Mouse (Mus musculus): ENCODE measurements at regions not wholly inside any gene's neighbourhood (a gene's known extent, or its start where the extent isn't known, plus 50 kb on each side); places are given as distances from the start of the nearest gene placed in this dataset.

DNA sequence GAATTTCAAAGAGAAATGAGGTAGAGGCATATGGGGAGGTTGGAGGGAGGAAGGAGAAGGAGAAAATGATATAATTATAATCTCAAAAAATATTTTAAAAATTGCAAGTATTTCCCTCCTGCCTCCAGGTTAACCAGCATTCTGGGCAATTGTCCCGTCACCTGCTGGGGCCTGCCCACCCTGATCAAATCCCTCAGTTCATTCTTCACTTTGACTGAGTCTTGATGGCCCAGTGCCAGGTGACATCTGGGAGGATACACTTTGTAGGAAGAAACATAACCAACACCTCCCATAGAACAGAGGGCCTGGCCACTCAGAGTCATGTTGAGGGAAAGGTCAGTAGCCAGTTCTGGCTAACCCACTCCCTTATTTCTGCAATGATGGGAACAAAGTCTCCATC, 360.8 kb upstream of the Ubash3b start:
- intact Hi-C loops (cut with DNase I), result no loop called here
- DNase-seq, result no peak

DNA sequence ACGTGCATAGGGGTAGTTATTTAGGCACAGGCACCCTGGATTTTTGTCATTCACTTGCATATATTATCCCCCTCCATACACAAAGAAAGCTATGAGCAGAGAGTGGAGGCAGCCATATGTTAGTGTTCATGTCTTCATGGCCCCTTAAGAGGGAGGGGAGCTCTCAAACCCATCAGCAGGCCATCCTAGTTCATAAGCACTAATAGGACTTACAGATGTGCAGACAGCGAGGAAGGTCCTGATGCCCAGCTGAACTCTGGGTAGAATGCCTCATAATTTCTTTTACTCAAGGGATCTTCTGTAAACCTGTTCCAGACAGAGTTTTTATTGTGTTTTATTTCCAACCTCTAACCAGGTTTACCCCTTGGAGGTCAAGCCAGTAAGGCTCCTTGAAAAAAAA, 356.3 kb upstream of the Ubash3b start:
- intact Hi-C loops (cut with DNase I), result no loop called here
- no peak for DNase-seq

DNA sequence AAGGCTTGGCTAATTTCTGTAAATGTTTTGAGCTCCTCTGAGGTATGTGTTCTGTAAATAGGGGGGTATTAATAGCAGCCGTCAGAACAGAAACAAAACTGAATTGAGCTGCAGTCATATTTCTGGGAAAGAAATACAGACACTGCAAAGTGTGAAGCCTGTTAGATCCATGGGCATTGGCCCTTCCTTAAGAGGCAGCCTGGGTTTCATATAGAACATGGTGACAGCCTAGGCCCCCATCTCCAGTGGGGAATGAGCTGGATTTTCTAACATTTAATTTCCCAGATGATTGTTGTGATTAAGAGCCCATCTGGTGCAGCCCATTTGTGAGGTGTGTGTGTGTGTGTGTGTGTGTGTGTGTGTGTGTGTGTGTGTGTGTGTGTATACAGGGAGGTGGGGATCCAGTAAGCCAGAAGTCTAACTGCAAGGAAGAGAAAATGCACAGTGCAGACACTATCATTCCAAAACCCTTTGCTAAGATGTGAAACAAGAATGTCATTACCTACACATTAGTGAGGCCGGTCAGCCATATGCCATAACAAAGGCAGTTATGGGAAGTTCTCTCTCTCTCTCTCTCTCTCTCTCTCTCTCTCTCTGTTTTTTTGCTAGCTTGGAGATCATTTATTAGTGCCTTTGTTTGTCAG, 355.7 kb upstream of the Ubash3b start:
- intact Hi-C loops (cut with DNase I), result no loop called here
- DNase-seq, result no peak

- intact Hi-C loops (cut with DNase I), result no loop called here
- peak in 1 of 2 experiments; percentile 40 for DNase-seq
These were observed 353.7 kb upstream of the Ubash3b start for GRCm38 (mm10) chr9:41515192-41515591.

DNA sequence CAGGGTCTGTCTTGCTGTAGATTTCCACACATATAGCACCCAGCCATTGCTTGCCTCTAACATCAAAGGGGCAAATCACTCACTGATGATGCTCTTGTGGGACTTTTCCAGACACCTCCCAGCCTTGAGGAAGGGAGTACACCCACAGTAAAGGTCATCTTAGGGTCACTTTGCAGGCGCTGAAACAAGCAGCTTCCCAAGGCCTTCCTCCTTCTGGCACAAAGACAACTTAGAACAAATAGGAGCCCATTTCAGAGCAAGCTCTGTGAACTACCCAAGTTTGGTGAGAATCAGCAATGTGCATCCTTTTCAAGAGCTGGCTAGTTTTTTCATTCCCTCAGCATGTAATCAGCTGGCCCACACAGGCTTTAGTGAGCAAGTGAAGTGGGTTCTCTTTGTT, 352.2 kb upstream of the Ubash3b start:
- intact Hi-C loops (cut with DNase I), result no loop called here

DNA sequence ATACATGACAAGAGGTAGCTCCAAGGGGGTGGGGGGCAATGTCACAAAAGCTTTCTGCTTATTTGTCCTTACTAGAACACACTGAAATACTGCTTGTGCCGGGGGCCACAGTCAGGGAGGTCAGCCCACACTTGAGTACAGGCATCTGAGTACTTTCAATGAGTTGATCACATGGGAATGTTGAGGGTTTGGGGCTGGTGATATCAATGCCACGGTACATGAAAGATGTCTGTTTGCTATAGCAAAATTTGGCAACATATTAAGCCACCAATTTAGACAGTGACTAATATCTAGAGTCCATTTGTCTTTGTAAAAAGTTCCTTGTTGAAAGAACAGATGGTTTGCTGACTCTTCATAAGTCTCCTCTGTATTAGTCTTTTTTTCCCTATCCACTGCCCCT, 348.1 kb upstream of the Ubash3b start:
- intact Hi-C loops (cut with DNase I), result no loop called here

More for the DNA sequence above, 352.2 kb upstream of the Ubash3b start:
- DNase-seq, result no peak

GRCm38 (mm10) chr9:41508746-41509145, 347.2 kb upstream of the Ubash3b start:
- DNase-seq, result no peak
- intact Hi-C loops (cut with DNase I), result no loop called here

More for the DNA sequence above, 348.1 kb upstream of the Ubash3b start:
- no peak for DNase-seq

DNA sequence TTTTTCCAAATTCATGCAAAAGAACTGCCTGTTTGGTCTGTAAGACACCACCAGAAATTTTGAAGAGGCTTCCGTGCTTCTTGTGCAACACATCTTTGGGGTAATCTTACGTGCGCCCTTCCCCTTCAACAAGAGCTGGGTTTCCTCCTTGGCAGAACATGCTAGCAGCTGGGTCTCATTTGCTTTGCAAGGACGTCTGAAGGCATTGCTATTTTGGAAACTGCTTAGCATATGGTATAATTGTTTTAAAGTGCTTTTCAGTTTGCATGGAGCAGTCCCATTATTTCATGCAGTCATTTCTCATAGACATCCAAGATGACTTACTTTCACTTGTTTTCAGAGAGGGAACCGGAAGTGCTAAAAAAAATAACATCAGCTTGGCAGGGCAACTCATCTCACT, 336.8 kb upstream of the Ubash3b start:
- DNase-seq, result no peak
- intact Hi-C loops (cut with DNase I), result no loop called here

DNA sequence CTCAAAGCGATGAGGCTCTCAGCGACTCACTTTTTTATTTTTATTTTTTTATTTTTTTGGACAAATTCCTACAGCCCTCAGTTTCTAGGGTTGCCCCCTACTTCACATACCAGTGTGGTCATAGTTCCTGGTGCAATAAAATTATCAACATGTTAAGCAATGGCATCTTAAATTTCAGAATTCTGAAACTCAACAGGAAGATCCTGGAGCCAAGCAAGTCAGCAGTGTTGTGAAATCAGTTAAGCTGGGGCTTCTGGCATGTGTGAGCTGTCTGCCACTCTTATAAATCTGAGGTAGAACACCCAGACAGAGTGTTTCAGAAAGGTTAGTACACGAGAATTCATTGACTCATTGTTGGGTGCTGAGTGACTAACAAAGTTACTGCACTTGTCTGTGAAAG, 328.6 kb upstream of the Ubash3b start:
- no peak for DNase-seq
- intact Hi-C loops (cut with DNase I), result no loop called here

- no peak for DNase-seq
- intact Hi-C loops (cut with DNase I), result no loop called here
These were observed 326.5 kb upstream of the Ubash3b start for GRCm38 (mm10) chr9:41488046-41488445.

DNA sequence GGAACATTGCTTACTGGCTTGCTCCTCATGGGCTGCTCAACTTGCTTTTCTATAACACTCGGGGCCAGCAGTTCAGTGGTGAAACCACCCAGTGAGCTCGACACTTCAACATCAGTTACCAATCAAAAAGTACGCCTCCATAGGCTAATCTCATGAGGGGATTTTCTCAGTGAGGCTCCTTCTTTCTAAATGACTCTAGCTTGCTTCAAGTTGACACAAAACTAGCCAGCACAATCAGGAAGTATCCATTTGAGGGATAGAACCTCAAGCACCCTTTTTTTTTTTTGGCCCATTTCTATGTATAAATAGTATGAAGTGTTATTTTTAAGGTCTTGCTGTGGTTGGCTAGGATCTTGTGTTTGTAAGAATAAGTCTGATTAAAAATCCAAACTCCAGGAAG, 321.7 kb upstream of the Ubash3b start:
- DNase-seq, result no peak
- intact Hi-C loops (cut with DNase I), result no loop called here

DNA sequence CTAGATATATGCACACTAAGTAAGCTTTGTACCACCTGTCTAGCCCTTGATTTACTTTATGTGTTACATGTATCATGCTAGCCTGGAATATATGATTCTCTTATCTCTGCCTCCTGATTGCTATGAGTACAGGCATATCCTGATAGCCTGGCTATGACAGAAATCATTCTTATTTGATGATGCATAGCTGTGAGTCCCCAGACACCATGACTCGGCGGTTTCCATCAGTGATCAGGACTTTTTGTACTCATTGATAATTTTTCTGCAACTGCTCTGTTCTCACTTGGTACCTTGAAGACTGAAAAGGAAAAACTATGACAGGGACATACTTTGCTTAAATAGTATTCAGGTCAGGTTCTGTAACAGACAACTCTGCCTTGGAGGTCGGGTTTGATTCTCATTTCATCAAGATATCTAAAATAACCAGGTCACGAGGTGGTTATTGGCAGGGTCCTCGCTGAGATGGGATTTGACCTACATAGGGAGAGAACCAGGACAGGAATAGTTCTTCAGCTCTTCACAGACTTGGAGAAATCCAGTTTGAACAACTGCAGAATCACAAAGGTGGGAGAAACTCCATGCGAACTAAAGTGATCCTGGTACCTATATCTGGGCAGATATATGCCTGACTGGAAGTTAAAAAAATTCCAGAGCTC, 320.2 kb upstream of the Ubash3b start:
- intact Hi-C loops (cut with DNase I), result no loop called here
- DNase-seq, result no peak

- no peak for DNase-seq
- intact Hi-C loops (cut with DNase I), result loop anchor here (10.0 kb wide), 1 partner anchor 245 kb away; no protein-coding TSS in a partner anchor
These were observed 318.6 kb upstream of the Ubash3b start for GRCm38 (mm10) chr9:41479854-41480749.

GRCm38 (mm10) chr9:41479085-41479484, 317.6 kb upstream of the Ubash3b start:
- intact Hi-C loops (cut with DNase I), result loop anchor here (10.0 kb wide), 1 partner anchor 246 kb away; no protein-coding TSS in a partner anchor
- no peak for DNase-seq

DNA sequence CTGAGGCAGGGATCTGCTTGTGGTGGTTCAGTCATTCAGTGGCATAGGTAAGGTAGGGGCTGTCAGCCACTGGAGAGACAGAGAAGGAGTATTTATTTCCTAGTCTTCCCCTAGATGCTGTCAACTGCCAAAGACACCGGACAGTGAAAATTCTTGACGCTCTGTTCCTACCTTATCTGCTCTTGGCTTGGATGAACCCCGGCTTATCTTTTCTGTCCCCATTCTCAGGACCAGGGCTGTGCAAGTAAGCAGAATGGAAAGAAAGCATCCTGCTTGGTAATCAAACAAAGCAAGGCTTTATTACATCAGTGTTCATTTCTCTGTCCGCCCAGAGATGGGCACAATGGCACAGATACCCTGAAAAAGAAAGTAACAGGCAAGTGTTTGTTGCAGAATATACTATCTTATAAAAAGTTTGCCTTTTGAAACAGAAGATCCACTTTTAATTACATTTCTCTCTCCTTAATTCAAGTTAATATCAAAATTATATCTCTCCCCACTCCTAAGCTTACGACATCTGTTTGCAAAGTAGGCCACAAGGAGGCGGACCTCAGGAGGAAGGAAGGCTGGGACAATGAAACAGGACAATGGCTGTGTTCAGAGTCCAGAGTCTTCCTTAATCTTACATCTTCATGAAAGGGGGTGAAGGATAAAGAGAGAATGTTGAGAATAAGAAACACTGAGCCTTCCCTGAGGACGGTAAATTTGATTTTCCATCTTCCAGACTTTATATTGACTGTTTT, 316.8 kb upstream of the Ubash3b start:
- intact Hi-C loops (cut with DNase I), result loop anchor here (10.0 kb wide), 1 partner anchor 247 kb away; no protein-coding TSS in a partner anchor
- no peak for DNase-seq

DNA sequence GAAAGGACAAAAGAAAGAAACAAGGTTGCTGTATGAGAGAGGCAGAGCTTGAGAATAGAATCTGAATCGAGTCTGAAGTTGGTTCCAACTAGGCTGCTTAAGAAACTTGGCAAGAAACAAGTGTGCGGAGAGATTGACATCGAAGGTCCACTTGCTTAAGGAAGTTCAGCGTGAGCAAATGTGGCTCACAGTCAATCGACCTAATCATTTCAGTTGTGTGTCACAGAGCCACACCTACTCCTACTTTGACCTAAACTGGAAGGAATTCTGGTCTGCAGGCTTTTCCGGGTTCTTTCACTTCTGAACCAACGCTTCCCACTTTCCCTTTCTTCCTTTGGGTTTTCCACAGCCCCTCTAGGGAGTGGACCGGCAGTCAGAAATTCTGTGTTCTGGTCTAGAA, 313.8 kb upstream of the Ubash3b start:
- DNase-seq, result no peak
- intact Hi-C loops (cut with DNase I), result loop anchor here (2.0 to 10.0 kb wide), 2 partner anchors 249 to 475 kb away; no protein-coding TSS in a partner anchor

- DNase-seq, result no peak
- intact Hi-C loops (cut with DNase I), result loop anchor here (2.0 to 10.0 kb wide), 3 partner anchors 102 to 476 kb away; no protein-coding TSS in a partner anchor
These were observed 313.4 kb upstream of the Ubash3b start for GRCm38 (mm10) chr9:41474945-41475297.

GRCm38 (mm10) chr9:41474244-41474944, 312.9 kb upstream of the Ubash3b start:
- DNase-seq, result peak; percentile 90 to 93
- intact Hi-C loops (cut with DNase I), result loop anchor here (2.0 to 10.0 kb wide), 3 partner anchors 103 to 476 kb away; no protein-coding TSS in a partner anchor

GRCm38 (mm10) chr9:41473506-41473905, 312.0 kb upstream of the Ubash3b start:
- DNase-seq, result no peak
- intact Hi-C loops (cut with DNase I), result loop anchor here (5.0 to 10.0 kb wide), 2 partner anchors 104 to 251 kb away; no protein-coding TSS in a partner anchor

- intact Hi-C loops (cut with DNase I), result loop anchor here (5.0 to 10.0 kb wide), 2 partner anchors 106 to 253 kb away; no protein-coding TSS in a partner anchor
- DNase-seq, result no peak
These were observed 309.8 kb upstream of the Ubash3b start for GRCm38 (mm10) chr9:41471345-41471744.
